Mouse (Mus musculus) midbrain, embryonic 16.5 days (tissue): ENCODE data around the gene Golga2. TPM values are rescaled to one million over a fixed set of nuclear protein-coding genes. Genes with fewer than 3 reads are reported as not detected.

ENCODE experiments used
- ATAC-seq: fragments of 200-750 bp; cut with Nextera tagmentation; 2 replicates; pipeline ENCODE4 v1.8.0; 2017; ENCODE audit warnings: moderate TSS enrichment
- H3K27ac ChIP-seq: fragments of 300-500 bp; sonication (generic); 2 replicates; pipeline ENCODE4 v1.5.1; 2014; ENCODE audit warnings: mild to moderate bottlenecking, low read length, mixed read lengths
- H3K27me3 ChIP-seq: fragments of 300-500 bp; sonication (generic); 2 replicates; pipeline ENCODE4 v1.6.1; 2014; ENCODE audit warnings: low read depth, low read length, mixed read lengths; ENCODE audit not compliant: control insufficient read depth, insufficient read depth
- H3K36me3 ChIP-seq: fragments of 300-500 bp; sonication (generic); 2 replicates; pipeline ENCODE4 v1.6.1; 2014; ENCODE audit warnings: mild to moderate bottlenecking, low read length, moderate library complexity, mixed read lengths; ENCODE audit not compliant: control insufficient read depth, insufficient read depth
- H3K4me1 ChIP-seq: fragments of 300-500 bp; sonication (generic); 2 replicates; pipeline ENCODE4 v1.6.1; 2014; ENCODE audit warnings: mild to moderate bottlenecking, low read length, mixed read lengths; ENCODE audit not compliant: control insufficient read depth, insufficient read depth
- H3K4me2 ChIP-seq: fragments of 300-500 bp; sonication (generic); 2 replicates; pipeline ENCODE4 v1.6.1; 2014; ENCODE audit warnings: mild to moderate bottlenecking, low read length, mixed read lengths
- H3K4me3 ChIP-seq: fragments of 300-500 bp; sonication (generic); 2 replicates; pipeline ENCODE4 v1.5.1; 2014; ENCODE audit warnings: low read depth, mild to moderate bottlenecking, low read length, moderate library complexity, mixed read lengths
- H3K9ac ChIP-seq: fragments of 300-500 bp; sonication (generic); 2 replicates; pipeline ENCODE4 v1.6.1; 2014; ENCODE audit warnings: low read depth, low read length, mixed read lengths
- H3K9me3 ChIP-seq: fragments of 300-500 bp; sonication (generic); replicated peaks from 2 replicates; pipeline ENCODE4 v1.6.1; 2014; ENCODE audit warnings: mild to moderate bottlenecking, low read length, mixed read lengths; ENCODE audit not compliant: control insufficient read depth, poor library complexity, severe bottlenecking
- WGBS: fragments of 180-500 bp; shearing (Covaris S2); extraction: QIAGEN DNeasy Blood & Tissue Kit; methylation state at CpG from one replicate; pipeline ENCODE4 v1.1.7; 2014; 5-methylcytosine and 5-hydroxymethylcytosine counted together
- polyA plus RNA-seq: library from polyadenylated mRNA; unstranded; fragments of >200 nt; fragmentation: Nextera tagmentation; extraction: Ambion mirVana; gene quantifications from 2 replicates; pipeline ENCODE4 v1.2.1, GENCODE M21; 2015

Golga2 gene
- polyA plus RNA-seq, 1 experiment from 2014 or later = 35.7 TPM

DNA sequence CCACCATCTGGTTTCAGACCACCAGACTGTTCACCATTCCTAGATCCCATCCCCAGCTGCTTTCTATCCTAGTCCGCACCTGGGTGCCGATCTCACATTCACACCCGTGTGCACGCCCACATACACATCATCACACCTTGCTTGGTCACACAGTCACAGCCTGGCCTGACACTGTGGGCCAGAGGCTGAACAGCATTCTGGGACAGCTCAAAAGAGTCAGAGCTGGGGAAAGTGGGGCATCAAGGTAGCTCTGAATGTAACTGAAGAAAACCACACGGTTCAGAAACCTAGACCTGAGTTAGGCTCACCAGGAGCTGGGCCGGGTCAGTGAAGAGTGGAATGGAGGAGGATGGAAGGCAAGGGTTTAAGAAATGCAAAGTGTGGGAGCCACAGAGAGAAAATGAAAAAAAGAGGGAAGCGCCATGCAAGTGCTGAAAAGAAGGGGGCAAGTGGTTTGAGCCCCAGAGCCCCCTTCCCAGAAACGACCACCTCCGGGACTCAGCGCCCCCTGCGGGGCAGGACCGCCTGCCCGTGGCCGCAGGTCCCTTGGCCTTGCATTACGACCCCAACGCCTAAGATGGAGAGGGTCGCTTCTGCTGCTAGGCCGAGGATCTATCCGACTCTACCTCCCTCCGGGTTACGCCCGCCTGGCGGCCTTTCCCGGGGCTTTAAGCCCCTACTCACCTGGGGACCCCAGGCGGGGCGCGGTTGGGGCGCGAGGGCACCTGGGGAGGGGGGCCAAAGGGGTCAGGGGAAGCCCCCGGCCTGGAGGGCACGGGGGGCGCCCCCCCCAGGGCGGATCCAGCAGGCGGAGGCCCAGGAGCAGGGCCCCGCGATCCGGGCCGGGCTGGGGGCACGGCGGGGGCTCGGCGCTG lies 24.5 kb downstream of the Golga2 start:
- Histone ChIP-seq H3K36me3 (peaks cover 35% of the 10 kb centered on the region), H3K9me3 (no peaks in the 10 kb centered on the region), H3K27ac (no peak overlapping the region)

DNA sequence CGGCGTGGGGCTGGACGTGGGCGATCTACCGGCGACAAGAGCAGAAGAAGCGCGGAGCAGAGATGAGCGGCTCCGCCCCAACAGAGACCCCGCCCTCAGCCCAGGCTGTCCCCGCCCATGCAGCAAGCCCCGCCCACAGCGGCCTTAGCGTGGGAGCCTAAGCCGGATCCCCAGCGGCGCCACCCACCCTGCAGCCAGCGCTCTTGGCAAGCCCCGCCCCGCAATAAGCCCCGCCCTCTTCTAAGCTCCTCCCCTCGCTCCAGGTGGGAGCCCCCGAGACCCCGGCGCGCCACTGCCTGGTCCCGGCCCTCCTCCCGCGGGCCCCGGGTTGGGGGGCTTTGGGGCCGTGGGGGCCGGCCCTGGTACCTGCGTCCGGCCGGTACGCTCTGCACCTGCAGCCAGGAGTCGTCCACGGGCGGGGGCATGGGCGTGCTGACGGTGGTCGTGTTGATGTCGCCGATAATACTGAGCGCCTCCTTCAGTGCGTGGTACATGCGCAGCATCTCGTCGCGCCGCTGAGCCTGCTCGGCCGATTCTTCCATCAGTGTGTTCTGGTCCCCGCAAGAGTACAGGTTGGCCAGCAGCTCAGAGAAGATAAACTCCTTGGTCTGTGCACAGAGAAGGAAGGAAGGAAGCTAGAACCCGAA lies 25.3 kb downstream of the Golga2 start:
- no peaks in the 10 kb centered on the region for H3K27me3 ChIP-seq
- H3K4me3 ChIP-seq = peak overlapping the region; percentile 41
- H3K9me3 ChIP-seq = no peaks in the 10 kb centered on the region
- peaks cover 4% of the 10 kb centered on the region; the same call in 1 of the 2 replicates for H3K4me1 ChIP-seq
- H3K9ac ChIP-seq = peak overlapping the region; percentile 74
- peak overlapping the region; percentile 78 for H3K4me2 ChIP-seq
- H3K27ac ChIP-seq = no peak overlapping the region; the same call in 1 of the 2 replicates
- H3K36me3 ChIP-seq = peaks cover 33% of the 10 kb centered on the region
- peak; percentile 47 for ATAC-seq
- WGBS = 3% methylated on average over 43 of the region's 56 CpGs

More for the DNA sequence above, 24.5 kb downstream of the Golga2 start:
- H3K9ac ChIP-seq = peak overlapping the region; percentile 74
- WGBS = 14% methylated on average over 32 of the region's 42 CpGs
- no peak for ATAC-seq
- H3K4me3 ChIP-seq = peak overlapping the region; percentile 41
- peaks cover 4% of the 10 kb centered on the region; the same call in 1 of the 2 replicates for H3K4me1 ChIP-seq
- no peaks in the 10 kb centered on the region for H3K27me3 ChIP-seq
- peak overlapping the region; percentile 78 for H3K4me2 ChIP-seq

DNA sequence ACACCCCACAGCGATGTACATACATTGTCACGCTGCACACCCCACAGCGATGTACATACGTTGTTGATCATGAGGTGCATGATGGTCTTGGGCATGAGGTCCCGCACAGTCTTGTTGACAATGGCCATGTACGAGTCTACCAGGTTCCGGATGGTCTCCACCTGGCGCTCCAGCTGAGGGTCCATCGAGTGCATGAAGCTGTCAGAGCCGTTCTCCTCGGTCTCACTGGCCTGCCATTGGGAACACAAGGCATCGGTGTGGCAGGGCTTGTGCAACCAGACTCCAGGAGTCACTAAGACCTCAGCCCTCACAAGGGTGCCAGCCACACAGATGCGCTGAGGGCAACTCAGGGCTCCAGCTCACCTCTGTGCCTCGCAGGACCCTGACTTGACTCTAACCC lies 27.6 kb downstream of the Golga2 start:
- 94% methylated on average over 14 of the region's 14 CpGs for WGBS
- H3K9ac ChIP-seq = no peak overlapping the region
- ATAC-seq = no peak
- no peak overlapping the region for H3K4me3 ChIP-seq
- H3K36me3 ChIP-seq = peaks cover 22% of the 10 kb centered on the region
- no peaks in the 10 kb centered on the region for H3K9me3 ChIP-seq
- no peak overlapping the region for H3K27ac ChIP-seq
- H3K4me1 ChIP-seq = peaks cover 4% of the 10 kb centered on the region; the same call in 1 of the 2 replicates
- no peak overlapping the region for H3K4me2 ChIP-seq
- H3K27me3 ChIP-seq = no peaks in the 10 kb centered on the region

DNA sequence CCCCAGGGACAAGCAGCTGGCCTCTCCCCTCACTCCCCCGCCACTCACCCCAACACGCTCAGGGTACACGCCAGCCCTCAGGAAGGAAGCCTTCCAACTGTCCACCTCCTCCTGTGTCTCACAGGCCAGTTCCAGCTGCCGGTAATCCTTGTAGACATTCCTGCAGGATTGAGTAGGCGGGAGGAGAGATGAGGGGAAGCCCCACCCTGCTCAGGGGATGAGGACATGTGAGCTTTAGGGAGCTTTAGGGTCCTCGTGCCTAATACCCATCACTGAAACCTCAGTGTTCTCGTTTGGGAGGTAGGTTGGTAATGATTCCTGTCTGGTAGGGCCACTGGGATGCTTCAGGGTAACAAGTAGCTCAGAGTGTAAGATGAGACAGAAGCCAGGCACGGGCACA lies 28.6 kb downstream of the Golga2 start:
- H3K9me3 ChIP-seq = no peaks in the 10 kb centered on the region
- peaks cover 4% of the 10 kb centered on the region; the same call in 1 of the 2 replicates for H3K4me1 ChIP-seq
- H3K27ac ChIP-seq = no peak overlapping the region
- no peak overlapping the region for H3K4me3 ChIP-seq
- 16% methylated on average over 8 of the region's 8 CpGs for WGBS
- H3K27me3 ChIP-seq = no peaks in the 10 kb centered on the region
- H3K36me3 ChIP-seq = peaks cover 15% of the 10 kb centered on the region; the same call in 1 of the 2 replicates
- no peak overlapping the region for H3K9ac ChIP-seq
- no peak for ATAC-seq
- H3K4me2 ChIP-seq = no peak overlapping the region

DNA sequence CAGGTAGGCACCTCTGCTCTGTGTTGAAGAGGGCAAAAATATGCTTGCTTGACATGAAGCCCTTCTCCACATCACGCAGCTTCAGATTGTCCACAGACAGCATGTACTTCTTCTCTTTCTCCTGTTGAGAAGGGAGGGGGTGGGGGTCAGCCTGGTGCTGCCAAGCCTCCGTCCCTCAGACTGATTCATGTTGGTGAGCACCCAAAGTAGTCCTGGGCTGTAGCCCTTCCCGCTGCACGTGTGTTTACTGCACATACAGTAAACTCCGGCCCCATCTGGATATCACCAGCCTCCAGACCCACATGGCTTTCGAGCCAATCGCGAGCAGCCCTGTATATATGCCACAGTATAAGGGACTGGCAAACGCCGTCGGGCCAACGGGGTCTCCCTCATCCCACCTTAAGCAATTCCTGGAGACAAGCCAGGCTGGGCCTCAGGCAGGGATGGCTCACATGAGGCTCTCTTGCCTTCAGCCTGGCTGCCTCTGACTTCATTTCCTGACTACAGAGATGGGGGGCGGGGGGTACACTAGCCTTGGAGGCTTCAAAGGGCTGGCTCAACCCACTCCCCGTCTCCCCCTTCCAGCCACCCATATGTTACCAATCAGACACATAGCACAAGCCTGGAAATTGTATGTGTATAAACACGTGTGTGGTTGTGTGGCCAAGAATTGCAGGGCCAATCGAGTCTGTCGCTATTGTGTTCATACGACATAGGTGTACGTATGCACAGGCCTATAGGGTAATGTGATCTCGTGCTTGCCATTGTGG lies 29.9 kb downstream of the Golga2 start:
- Histone ChIP-seq H3K9me3 (no peaks in the 10 kb centered on the region), H3K4me1 (peaks cover 2% of the 10 kb centered on the region), H3K4me3 (no peak overlapping the region), H3K4me2 (no peak overlapping the region), H3K27me3 (no peaks in the 10 kb centered on the region), H3K9ac (no peak overlapping the region), H3K36me3 (peaks cover 15% of the 10 kb centered on the region; the same call in 1 of the 2 replicates), H3K27ac (no peak overlapping the region)
- WGBS = 80% methylated on average over 20 of the region's 20 CpGs
- no peak for ATAC-seq

DNA sequence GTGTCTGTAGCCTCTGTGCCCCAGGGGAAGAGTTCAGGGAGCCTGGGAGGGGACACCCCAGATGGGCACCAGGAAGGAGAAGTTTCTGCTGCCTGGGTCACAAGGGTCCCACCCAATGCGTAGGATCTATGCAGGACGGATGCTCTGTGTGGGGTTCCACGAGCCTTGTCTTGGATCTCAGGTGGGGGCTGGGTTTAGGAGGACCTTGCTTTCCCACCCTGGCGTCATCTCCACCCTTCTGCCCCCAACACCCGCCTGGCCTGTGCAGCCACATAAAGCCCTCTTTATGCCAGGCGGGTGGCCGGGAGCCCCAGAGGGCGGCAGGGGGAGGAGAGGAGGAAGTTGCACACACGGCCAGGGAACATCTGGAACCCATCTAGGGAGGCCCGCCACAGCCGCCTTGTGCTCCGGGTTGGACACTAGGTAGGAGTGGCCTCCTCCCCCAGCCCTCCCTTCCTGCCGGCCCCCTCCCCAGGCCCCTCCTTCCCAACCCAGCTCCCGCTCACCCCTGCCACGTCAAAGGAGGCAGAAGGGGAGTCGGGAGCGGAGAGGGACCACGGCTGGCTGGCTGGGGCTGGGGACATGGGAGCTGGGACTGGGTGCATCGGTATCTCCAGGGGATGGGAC lies 30.7 kb downstream of the Golga2 start:
- H3K4me3 ChIP-seq = no peak overlapping the region
- H3K9ac ChIP-seq = no peak overlapping the region
- peaks cover 12% of the 10 kb centered on the region; the same call in 1 of the 2 replicates for H3K36me3 ChIP-seq
- no peak for ATAC-seq
- no peak overlapping the region for H3K27ac ChIP-seq
- no peaks in the 10 kb centered on the region for H3K27me3 ChIP-seq
- 19% methylated on average over 11 of the region's 19 CpGs for WGBS
- H3K4me1 ChIP-seq = peaks cover 10% of the 10 kb centered on the region
- H3K4me2 ChIP-seq = peak overlapping the region; percentile 25
- H3K9me3 ChIP-seq = no peaks in the 10 kb centered on the region

DNA sequence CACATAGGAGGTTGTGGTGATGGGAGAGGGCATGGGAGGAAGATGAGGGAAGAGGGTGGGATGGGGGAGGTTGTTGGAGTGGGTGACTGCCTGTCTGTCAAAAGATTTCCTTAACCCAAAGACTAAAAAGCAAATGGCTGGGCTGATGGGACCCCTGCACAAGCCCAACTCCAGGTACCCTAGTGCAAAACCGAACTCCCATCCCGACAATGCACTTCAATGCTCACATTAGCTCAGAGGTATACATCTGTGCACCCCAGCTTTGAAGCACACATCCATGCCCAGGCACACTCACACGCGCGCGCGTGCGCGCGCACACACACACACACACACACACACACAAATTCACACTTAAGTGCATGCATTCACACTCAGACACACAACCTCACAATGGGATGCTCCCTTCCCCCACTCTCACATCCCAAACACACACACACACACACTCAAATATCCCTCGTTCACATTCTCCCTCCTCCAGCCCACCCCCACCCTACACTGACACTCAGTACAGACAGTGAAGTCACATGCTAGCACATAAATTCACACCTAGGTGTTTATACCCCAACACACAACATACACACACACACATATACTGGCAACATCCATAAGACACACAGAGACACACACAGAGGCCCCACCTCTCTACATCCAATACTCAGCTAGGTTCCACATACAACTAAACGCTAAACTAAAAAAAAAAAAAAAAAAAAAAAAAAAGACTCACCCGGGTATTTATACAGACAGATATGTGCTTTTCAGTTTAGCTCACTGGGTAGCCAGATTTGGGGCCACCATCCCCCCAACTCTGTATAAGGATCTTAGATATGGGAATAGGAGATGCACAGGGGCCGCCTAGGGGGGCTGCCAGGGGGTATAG lies 31.8 kb downstream of the Golga2 start:
- Histone ChIP-seq H3K4me1 (peaks cover 19% of the 10 kb centered on the region), H3K9me3 (no peaks in the 10 kb centered on the region), H3K27ac (no peak overlapping the region), H3K27me3 (no peaks in the 10 kb centered on the region), H3K36me3 (peaks cover 12% of the 10 kb centered on the region; the same call in 1 of the 2 replicates), H3K4me2 (peak overlapping the region; percentile 25), H3K4me3 (no peak overlapping the region), H3K9ac (0 out of 2 replicates have a peak overlapping the region, but pooled peaks have one; percentile 25)
- WGBS = 81% methylated on average over 14 of the region's 14 CpGs
- no peak for ATAC-seq
